Mouse (Mus musculus) urinary bladder, postnatal 0 days (tissue): ENCODE results near the gene Olfr328. TPM values are rescaled to one million over a fixed set of nuclear protein-coding genes. Genes with fewer than 3 reads are reported as not detected.

Source experiments
- polyA plus RNA-seq: library from polyadenylated mRNA; unstranded; fragments of >200 nt; fragmentation: Nextera tagmentation; extraction: Ambion mirVana; gene quantifications from 2 replicates; pipeline ENCODE4 v1.2.1, GENCODE M21; 2015

Gene Olfr328
- polyA plus RNA-seq = 0.05 TPM in 1 of 2 replicates, not detected in the other

DNA sequence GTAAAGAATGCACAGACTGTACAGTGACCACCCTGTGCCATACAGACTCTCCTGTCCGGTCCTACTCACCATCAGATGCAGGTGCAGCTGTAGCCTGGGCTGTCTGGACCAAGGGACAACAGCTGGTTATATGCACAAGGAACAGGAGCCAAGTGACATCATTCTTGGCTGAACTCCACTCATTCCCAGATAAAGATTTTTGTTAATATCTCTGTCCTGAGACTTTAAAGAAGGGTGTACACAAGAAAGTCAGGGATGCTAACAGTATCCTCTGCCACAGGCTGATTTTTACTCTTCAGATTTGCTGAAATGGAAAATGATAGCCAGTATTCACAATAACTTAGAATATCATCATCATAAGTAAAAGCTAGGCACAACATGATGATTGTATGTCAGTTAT lies at the start of gene Olfr328:
Gene Olfr328 (minus strand): TSS at position 101 of the 400 bp plus-strand sequence.

GRCm38 (mm10) chr11:58594814-58595213 lies 39.4 kb upstream of the Olfr328 start, which contains the start of gene Olfr324:
Gene Olfr324, plus strand, starts transcription at chr11:58595114.

DNA sequence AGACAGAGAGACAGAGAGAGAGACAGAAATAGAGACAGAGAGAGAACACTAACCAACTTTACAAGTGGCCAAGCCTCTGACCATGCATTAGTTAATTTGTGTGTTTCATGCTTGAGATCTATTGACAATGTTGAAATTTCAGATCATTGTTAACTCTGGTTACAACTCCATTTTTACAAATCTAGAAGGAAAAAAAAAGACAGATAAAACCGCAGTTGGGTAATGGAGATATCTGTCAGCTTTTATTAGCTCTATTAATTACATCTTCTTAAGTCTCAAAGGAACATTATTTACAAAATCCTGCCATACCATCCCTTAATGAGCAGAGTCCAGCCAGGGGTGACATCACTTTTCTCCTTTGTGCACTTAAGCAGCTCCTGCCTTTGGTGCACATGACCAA lies 22.0 kb upstream of the Olfr328 start, which contains the start of gene Olfr325:
Gene Olfr325 (plus strand): TSS at position 301 of the 400 bp plus-strand sequence.

GRCm38 (mm10) chr11:58570405-58570804 lies 15.0 kb upstream of the Olfr328 start, which contains the start of gene Olfr224:
Gene Olfr224, minus strand, starts transcription at chr11:58570553.

DNA sequence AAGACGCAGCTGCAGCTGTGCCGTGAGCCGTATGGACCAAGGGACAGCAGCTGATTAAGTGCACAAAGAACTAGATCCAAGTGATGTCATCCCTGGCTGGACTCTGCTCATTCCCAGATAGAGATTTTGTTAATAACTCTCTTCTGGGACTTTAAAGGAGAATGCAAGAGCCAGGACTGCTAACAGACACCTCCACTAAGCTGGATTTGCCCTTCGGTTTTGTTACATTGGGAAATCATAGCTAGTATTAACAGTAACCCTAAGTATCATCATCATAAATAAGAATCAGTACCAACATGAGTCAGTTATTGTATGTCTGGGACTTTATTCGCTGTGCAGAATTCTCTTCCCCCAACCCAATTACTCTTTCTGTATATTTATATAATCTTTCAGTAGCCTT lies 9.1 kb downstream of the Olfr328 start, which contains the start of gene Olfr329-ps:
Gene Olfr329-ps (minus strand): TSS at position 101 of the 400 bp plus-strand sequence.

DNA sequence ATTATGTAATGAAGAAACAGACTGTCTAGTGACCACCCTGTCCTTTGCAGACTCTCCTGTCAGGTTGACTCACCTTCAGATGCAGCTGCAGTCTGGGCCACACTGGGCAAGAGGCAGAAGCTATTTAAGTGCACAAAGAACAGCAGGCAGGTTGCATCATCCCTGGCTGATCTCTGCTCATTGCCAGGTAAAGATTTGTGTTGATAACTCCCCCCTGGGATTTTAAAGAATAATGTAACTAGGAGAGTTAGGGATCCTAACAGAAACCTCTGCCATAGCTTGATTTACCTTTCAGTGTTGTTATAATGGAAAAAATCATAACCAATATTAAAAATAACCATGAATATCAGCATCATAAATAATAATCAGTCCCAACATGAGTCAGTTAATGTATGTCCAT lies 20.7 kb downstream of the Olfr328 start, which contains the start of gene Olfr330:
Gene Olfr330 (minus strand): TSS at position 101 of the 400 bp plus-strand sequence.

DNA sequence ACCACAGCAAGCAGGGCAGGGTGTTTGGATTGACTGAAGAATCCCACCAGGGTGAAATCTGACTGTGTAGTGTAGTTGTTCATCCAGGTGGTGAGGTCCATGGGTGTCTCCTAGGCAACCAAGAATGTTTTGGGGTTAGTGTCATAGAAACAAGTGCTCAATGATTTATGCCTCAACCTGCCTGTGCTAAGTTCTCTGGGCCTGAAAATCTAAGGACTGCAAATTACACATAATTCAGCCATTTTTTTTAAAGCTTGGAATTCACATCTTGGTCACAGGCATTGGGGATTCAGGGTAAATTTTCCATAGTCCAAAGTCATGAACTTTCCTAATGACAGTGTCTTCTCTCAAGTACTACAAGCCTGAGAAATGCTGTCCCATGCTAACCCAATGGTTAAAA lies 53.0 kb downstream of the Olfr328 start, which contains the start of gene Olfr331:
Gene Olfr331 (minus strand): TSS at position 101 of the 400 bp plus-strand sequence.

Other genes with a start within 250 kb of the Olfr328 start
- gene Zfp692, start 248.6 kb downstream of the Olfr328 start, polyA plus RNA-seq = 10.1 and 11.4 TPM in 2 replicates
- 40.1 and 44.4 TPM in 2 replicates for gene Zfp672, start 225.3 kb downstream of the Olfr328 start, polyA plus RNA-seq
- gene Sh3bp5l, start 224.9 kb downstream of the Olfr328 start, polyA plus RNA-seq = 29.8 and 33.1 TPM in 2 replicates
- 0.24 and 0.77 TPM in 2 replicates for gene Lypd8, start 176.6 kb downstream of the Olfr328 start, polyA plus RNA-seq
- 0.23 and 0.33 TPM in 2 replicates for gene 1810065E05Rik, start 134.5 kb downstream of the Olfr328 start, polyA plus RNA-seq
- not detected in 2 replicates for gene Gm12253, start 123.1 kb downstream of the Olfr328 start, polyA plus RNA-seq
- not detected in 2 replicates for gene Lypd9, start 102.7 kb downstream of the Olfr328 start, polyA plus RNA-seq
- not detected in 2 replicates for gene Olfr30, start 93.4 kb downstream of the Olfr328 start, polyA plus RNA-seq
- gene Olfr332, start 63.1 kb downstream of the Olfr328 start, polyA plus RNA-seq = not detected in 2 replicates
- not detected in 2 replicates for gene Olfr331, start 53.1 kb downstream of the Olfr328 start, polyA plus RNA-seq
- not detected in 2 replicates for gene Olfr330, start 20.8 kb downstream of the Olfr328 start, polyA plus RNA-seq
- gene Olfr329-ps, start 9.2 kb downstream of the Olfr328 start, polyA plus RNA-seq = not detected in 2 replicates
- not detected in 2 replicates for gene Olfr224, start 14.9 kb upstream of the Olfr328 start, polyA plus RNA-seq
- not detected in 2 replicates for gene Olfr325, start 22.1 kb upstream of the Olfr328 start, polyA plus RNA-seq
- not detected in 2 replicates for gene Olfr324, start 39.5 kb upstream of the Olfr328 start, polyA plus RNA-seq
- gene 2210407C18Rik, start 60.4 kb upstream of the Olfr328 start, polyA plus RNA-seq = not detected in 2 replicates
- not detected in 2 replicates for gene Olfr323, start 74.9 kb upstream of the Olfr328 start, polyA plus RNA-seq
- not detected in 2 replicates for gene Trim58, start 84.8 kb upstream of the Olfr328 start, polyA plus RNA-seq
- gene Olfr322, start 103.1 kb upstream of the Olfr328 start, polyA plus RNA-seq = not detected in 2 replicates
- gene Olfr320, start 125.5 kb upstream of the Olfr328 start, polyA plus RNA-seq = not detected in 2 replicates
- gene Olfr319, start 143.5 kb upstream of the Olfr328 start, polyA plus RNA-seq = not detected in 2 replicates
- not detected in 2 replicates for gene Olfr318, start 168.4 kb upstream of the Olfr328 start, polyA plus RNA-seq
- gene Olfr317, start 183.6 kb upstream of the Olfr328 start, polyA plus RNA-seq = not detected in 2 replicates
- gene Olfr316, start 197.1 kb upstream of the Olfr328 start, polyA plus RNA-seq = not detected in 2 replicates
- gene Olfr315, start 217.6 kb upstream of the Olfr328 start, polyA plus RNA-seq = not detected in 2 replicates
- not detected in 2 replicates for gene Olfr314, start 227.3 kb upstream of the Olfr328 start, polyA plus RNA-seq
- 8.1 and 9.6 TPM in 2 replicates for gene Fam183b, start 246.3 kb upstream of the Olfr328 start, polyA plus RNA-seq